Mouse (Mus musculus): ENCODE measurements around the gene Ppp1cc.
"Not testable (repeated sequence)": the region's sequence is repeated elsewhere in the genome, so short reads cannot be mapped to it uniquely, and the experiment has no call there.

Gene Ppp1cc

GRCm38 (mm10) chr5:122212125-122212524, 54.0 kb downstream of the Ppp1cc start:
- DNase-seq (ENCODE audit: low read depth, low spot score): no peak

GRCm38 (mm10) chr5:122212820-122213219, 54.7 kb downstream of the Ppp1cc start:
- DNase-seq (ENCODE audit: low read depth, low spot score): not testable (repeated sequence)

GRCm38 (mm10) chr5:122213861-122214260, 55.8 kb downstream of the Ppp1cc start:
- DNase-seq (ENCODE audit: low read depth, low spot score): no peak

GRCm38 (mm10) chr5:122217636-122218035, 59.6 kb downstream of the Ppp1cc start:
- no peak for DNase-seq (ENCODE audit: low read depth, low spot score)

GRCm38 (mm10) chr5:122218109-122218905, 60.2 kb downstream of the Ppp1cc start:
- no peak for DNase-seq (ENCODE audit: low read depth, low spot score)

DNA sequence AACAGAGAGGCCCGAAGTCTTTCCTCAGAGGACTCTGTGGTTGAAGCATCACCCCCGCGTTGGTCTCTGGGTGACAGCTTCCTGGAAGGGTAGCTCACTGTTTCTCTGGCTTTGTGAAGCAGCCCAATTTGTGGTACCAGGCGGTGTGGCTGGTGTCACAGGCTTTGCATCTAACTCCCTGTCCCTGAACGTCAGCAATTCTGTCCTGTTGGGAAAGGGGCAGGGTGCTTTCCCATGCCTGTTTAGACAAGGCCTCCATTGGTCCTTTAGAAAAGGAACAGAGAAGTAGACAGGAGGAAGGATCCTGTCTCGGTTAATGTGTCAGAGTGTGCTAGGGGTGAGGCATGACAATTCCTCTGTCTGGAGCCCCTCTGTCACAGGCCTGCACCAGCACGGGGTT, 60.9 kb downstream of the Ppp1cc start:
- no peak for DNase-seq (ENCODE audit: low read depth, low spot score)

- no peak for DNase-seq (ENCODE audit: low read depth, low spot score)
Measured at GRCm38 (mm10) chr5:122219655-122220629, 61.9 kb downstream of the Ppp1cc start.

DNA sequence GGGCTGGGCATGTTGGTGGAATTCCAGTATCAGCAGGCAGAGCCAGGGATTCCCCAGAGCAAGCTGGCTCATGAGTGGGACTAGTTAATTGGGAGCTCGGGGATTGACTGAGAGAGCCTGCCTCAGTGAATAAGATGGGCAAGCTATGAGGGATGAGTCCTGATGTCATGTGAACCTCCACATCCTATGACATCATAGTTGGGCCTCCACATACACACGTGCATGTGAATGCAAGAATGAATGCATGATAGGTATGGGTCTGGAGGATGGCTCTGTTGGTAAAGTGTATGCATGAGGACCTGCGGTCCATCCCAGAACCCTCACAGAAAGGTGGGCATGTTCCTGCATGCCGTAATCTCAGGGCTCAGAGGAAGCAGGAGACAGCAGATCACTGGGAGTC, 63.0 kb downstream of the Ppp1cc start:
- DNase-seq (ENCODE audit: low read depth, low spot score): no peak

DNA sequence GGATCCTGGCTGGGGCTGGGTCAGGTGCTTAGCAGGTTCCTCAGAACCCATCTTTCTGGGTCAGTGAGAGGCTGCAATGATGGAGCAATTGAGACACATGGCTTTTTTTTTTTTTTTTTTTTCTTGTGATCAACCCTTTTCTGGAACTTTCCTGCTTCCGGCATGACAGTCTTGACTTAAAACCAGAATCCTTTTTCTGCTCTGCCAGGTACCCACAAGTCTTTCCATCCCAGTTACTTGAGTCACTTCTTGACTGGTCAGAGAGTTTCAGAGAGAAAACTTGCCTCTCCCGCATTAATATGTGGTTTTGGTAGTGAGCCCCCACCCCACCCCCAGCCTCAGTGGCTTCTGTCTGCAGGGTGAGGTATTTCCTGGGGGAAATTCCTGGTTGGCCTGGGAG, 66.2 kb downstream of the Ppp1cc start:
- no peak for DNase-seq (ENCODE audit: low read depth, low spot score)
